Mouse (Mus musculus) MEL (cell line): Measurements from ENCODE around the gene Cops6. TPM values are rescaled to one million over a fixed set of nuclear protein-coding genes. Genes with fewer than 3 reads are reported as not detected.
A peak's percentile ranks its signal among the peaks of the same experiment; 100 is the strongest.

Experiments
- DNase-seq: peaks from one replicate; pipeline ENCODE4 v3.0.0; 2011; ENCODE audit warnings: low read depth, low spot score
- H3K27ac ChIP-seq: 2 replicates; pipeline ENCODE4 v1.5.1; 2012; ENCODE audit warnings: low read depth, mild to moderate bottlenecking, control low read depth, low read length, moderate library complexity; ENCODE audit not compliant: control insufficient read depth
- H3K27me3 ChIP-seq, 2 experiments: fragments of 150-350 bp in 1 of 2; sonication (generic) in 1 of 2; 2 replicates each; pipeline ENCODE4 v1.6.1; 2012; ENCODE audit warnings: low read length in 2 of 2, mild to moderate bottlenecking in 2 of 2, improper control_type of control experiment in 1 of 2, moderate library complexity in 1 of 2; ENCODE audit not compliant: insufficient read depth in 2 of 2, control insufficient read depth in 1 of 2
- H3K36me3 ChIP-seq, 2 experiments: 2 replicates each; pipeline ENCODE4 v1.6.1; 2012 to 2014; ENCODE audit warnings: low read length in 2 of 2, improper control_type of control experiment in 1 of 2, inconsistent platforms in 1 of 2, mild to moderate bottlenecking in 1 of 2; ENCODE audit not compliant: insufficient read depth in 2 of 2, control insufficient read depth in 1 of 2
- H3K4me1 ChIP-seq, 2 experiments: fragments of 150-350 bp in 1 of 2; sonication (generic) in 1 of 2; 2 replicates each; pipeline ENCODE4 v1.6.1; 2012; ENCODE audit warnings: low read length in 2 of 2, improper control_type of control experiment in 1 of 2, mild to moderate bottlenecking in 1 of 2; ENCODE audit not compliant: insufficient read depth in 2 of 2, control insufficient read depth in 1 of 2
- H3K4me3 ChIP-seq, 2 experiments: fragments of 150-350 bp in 1 of 2; sonication (generic) in 1 of 2; 2 replicates each; pipeline ENCODE4 v1.5.1; 2012; ENCODE audit warnings: low read depth in 2 of 2, low read length in 2 of 2, mild to moderate bottlenecking in 2 of 2, moderate library complexity in 2 of 2, control low read depth in 1 of 2, improper control_type of control experiment in 1 of 2; ENCODE audit not compliant: control insufficient read depth in 1 of 2, insufficient read depth in 1 of 2
- H3K79me2 ChIP-seq: 2 replicates; pipeline ENCODE4 v1.6.1; 2012; ENCODE audit warnings: mild to moderate bottlenecking, low read length, moderate library complexity; ENCODE audit not compliant: control insufficient read depth, poor library complexity, insufficient read depth
- H3K9ac ChIP-seq: 2 replicates; pipeline ENCODE4 v1.6.1; 2012; ENCODE audit warnings: low read depth, mild to moderate bottlenecking, control low read depth, low read length, moderate library complexity; ENCODE audit not compliant: control insufficient read depth, poor library complexity, severe bottlenecking
- H3K9me3 ChIP-seq: fragments of 150-350 bp; sonication (generic); replicated peaks from 2 replicates; pipeline ENCODE4 v1.6.1; 2012; ENCODE audit warnings: mild to moderate bottlenecking, low read length, improper control_type of control experiment, moderate library complexity; ENCODE audit not compliant: insufficient read depth
- CHD1 ChIP-seq: IDR thresholded peaks from 2 replicates; pipeline ENCODE4 v1.6.1; 2012; ENCODE audit warnings: low read depth, mild to moderate bottlenecking, inconsistent platforms, low read length, improper control_type of control experiment
- CHD2 ChIP-seq: IDR thresholded peaks from 2 replicates; pipeline ENCODE4 v1.6.1; 2011; ENCODE audit warnings: low read length, improper control_type of control experiment
- CTCF ChIP-seq, 3 experiments: IDR thresholded peaks in 2 of 3; conservative IDR thresholded peaks in 1 of 3; 2 replicates each; pipeline ENCODE4 v1.5.1; 2011 to 2012; ENCODE audit warnings: low read length in 3 of 3, low read depth in 2 of 3, mild to moderate bottlenecking in 2 of 3, improper control_type of control experiment in 1 of 3, inconsistent platforms in 1 of 3, mixed read lengths in 1 of 3, moderate library complexity in 1 of 3; ENCODE audit not compliant: control insufficient read depth in 1 of 3, insufficient read depth in 1 of 3, poor library complexity in 1 of 3, severe bottlenecking in 1 of 3
- ELF1 ChIP-seq: IDR thresholded peaks from 2 replicates; pipeline ENCODE4 v1.6.1; 2014; ENCODE audit warnings: low read depth, mild to moderate bottlenecking, inconsistent platforms, low read length, improper control_type of control experiment, moderate library complexity
- ETS1 ChIP-seq: IDR thresholded peaks from 2 replicates; pipeline ENCODE4 v1.6.1; 2012; ENCODE audit warnings: low read depth, mild to moderate bottlenecking, inconsistent platforms, low read length, improper control_type of control experiment, moderate library complexity
- GATA1 ChIP-seq: IDR thresholded peaks from 2 replicates; pipeline ENCODE4 v1.6.1; 2011; ENCODE audit warnings: low read depth, low read length, improper control_type of control experiment
- JUND ChIP-seq: IDR thresholded peaks from 2 replicates; pipeline ENCODE4 v1.6.1; 2011; ENCODE audit warnings: low read depth, mild to moderate bottlenecking, improper control_type of control experiment, low read length
- KAT2A ChIP-seq: conservative IDR thresholded peaks from 2 replicates; pipeline ENCODE4 v1.6.1; 2012; ENCODE audit warnings: low read depth, low read length, improper control_type of control experiment, inconsistent platforms
- MAX ChIP-seq: IDR thresholded peaks from 2 replicates; pipeline ENCODE4 v1.6.1; 2011; ENCODE audit warnings: low read length, improper control_type of control experiment
- MYC ChIP-seq: IDR thresholded peaks from 2 replicates; pipeline ENCODE4 v1.6.1; 2011; ENCODE audit warnings: low read depth, mild to moderate bottlenecking, low read length, improper control_type of control experiment, moderate library complexity
- NELFE ChIP-seq: IDR thresholded peaks from 2 replicates; pipeline ENCODE4 v1.6.1; 2011; ENCODE audit warnings: low read depth, low read length, improper control_type of control experiment
- POLR2A ChIP-seq, 2 experiments: IDR thresholded peaks; 2 replicates each; pipeline ENCODE4 v1.6.1; 2011 to 2012; ENCODE audit warnings: low read length in 2 of 2, mild to moderate bottlenecking in 2 of 2, control low read depth in 1 of 2, improper control_type of control experiment in 1 of 2, low read depth in 1 of 2, moderate library complexity in 1 of 2; ENCODE audit not compliant: control insufficient read depth in 1 of 2, insufficient read depth in 1 of 2, poor library complexity in 1 of 2
- POLR2AphosphoS5 ChIP-seq: IDR thresholded peaks from 2 replicates; pipeline ENCODE4 v1.6.1; 2012; ENCODE audit warnings: low read depth, borderline replicate concordance, mild to moderate bottlenecking, inconsistent platforms, low read length, moderate library complexity, mixed read lengths
- SIN3A ChIP-seq: IDR thresholded peaks from 2 replicates; pipeline ENCODE4 v1.6.1; 2012; ENCODE audit warnings: low read length, improper control_type of control experiment, inconsistent platforms
- TBP ChIP-seq: IDR thresholded peaks from 2 replicates; pipeline ENCODE4 v1.8.0; 2011; ENCODE audit warnings: low read depth, low read length, improper control_type of control experiment
- TCF12 ChIP-seq: IDR thresholded peaks from 2 replicates; pipeline ENCODE4 v1.6.1; 2014; ENCODE audit warnings: low read depth, mild to moderate bottlenecking, inconsistent platforms, low read length, improper control_type of control experiment, moderate library complexity
- UBTF ChIP-seq: IDR thresholded peaks from 2 replicates; pipeline ENCODE4 v1.6.1; 2012; ENCODE audit warnings: low read depth, mild to moderate bottlenecking, inconsistent platforms, low read length, improper control_type of control experiment, moderate library complexity, borderline replicate concordance; ENCODE audit not compliant: insufficient read depth
- USF2 ChIP-seq, 2 experiments: IDR thresholded peaks; 2 replicates each; pipeline ENCODE4 v1.6.1; 2011 to 2012; ENCODE audit warnings: improper control_type of control experiment in 2 of 2, low read length in 2 of 2, borderline replicate concordance in 1 of 2, inconsistent platforms in 1 of 2, low read depth in 1 of 2, mild to moderate bottlenecking in 1 of 2; ENCODE audit not compliant: insufficient read depth in 1 of 2
- ZMIZ1 ChIP-seq: IDR thresholded peaks from 2 replicates; pipeline ENCODE4 v1.6.1; 2012; ENCODE audit warnings: low read depth, mild to moderate bottlenecking, inconsistent platforms, low read length, improper control_type of control experiment, moderate library complexity
- ZNF384 ChIP-seq: IDR thresholded peaks from 2 replicates; pipeline ENCODE4 v1.6.1; 2012; ENCODE audit warnings: low read depth, mild to moderate bottlenecking, inconsistent platforms, low read length, improper control_type of control experiment
- polyA plus RNA-seq, 2 experiments: library from polyadenylated mRNA; stranded (reverse) in 1 of 2; unstranded in 1 of 2; fragments of >175 nt in 1 of 2; fragments of >200 nt in 1 of 2; gene quantifications; 2 replicates each; pipeline versions ENCODE4 v1.2.1 to v1.2.4; 2012; ENCODE audit warnings: low replicate concordance in 2 of 2, low read depth in 1 of 2; ENCODE audit not compliant: insufficient read length in 2 of 2, insufficient read depth in 1 of 2, missing spikeins in 1 of 2
- total RNA-seq: library from RNA; depleted of rRNA; stranded (reverse); fragments of 300-350 nt; gene quantifications from 2 replicates; pipeline ENCODE4 v1.2.3, GENCODE M21; 2012

Gene Cops6
- total and polyA plus RNA-seq, 3 experiments = 52.6 to 152 TPM; not detected in 1

DNA sequence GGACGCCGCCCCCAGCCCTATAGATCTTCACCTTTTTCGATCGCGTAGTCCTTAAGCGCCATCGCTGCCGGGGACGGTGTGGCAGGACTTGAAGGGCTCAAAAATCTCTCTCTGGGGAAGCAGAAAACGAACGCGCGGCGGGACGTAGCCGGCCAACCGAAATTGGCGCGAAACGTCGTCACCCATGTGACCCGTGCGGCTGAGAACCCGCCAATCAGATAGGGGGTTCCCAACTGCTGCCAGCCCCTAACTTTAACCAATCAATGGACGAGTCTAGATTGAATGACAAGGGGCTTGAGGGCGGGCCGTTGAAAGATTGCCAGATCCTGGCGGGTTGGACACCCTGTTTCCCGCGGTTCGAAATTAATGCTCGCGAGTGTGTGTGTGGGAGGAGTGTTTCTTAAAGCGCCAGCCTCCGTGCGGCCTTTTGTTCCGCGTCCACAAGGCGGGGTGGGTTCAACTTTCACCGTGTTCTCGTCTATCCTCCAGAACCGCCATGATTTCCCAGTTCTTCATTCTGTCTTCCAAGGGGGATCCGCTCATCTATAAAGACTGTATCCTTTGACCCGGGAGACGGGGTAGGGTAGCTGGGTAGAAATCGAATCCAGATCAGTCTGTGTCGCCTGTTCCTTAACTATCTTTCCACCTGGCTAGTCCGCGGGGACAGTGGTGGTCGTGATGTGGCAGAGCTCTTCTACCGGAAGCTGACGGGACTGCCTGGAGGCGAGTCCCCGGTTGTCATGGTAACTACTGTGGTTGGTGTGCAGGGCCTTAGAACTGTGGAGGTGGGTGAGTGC, 11.0 kb downstream of the Cops6 start, which contains the start of the genes Ap4m1 and Mcm7 (continued):
- TF ChIP-seq CHD1 (no peak), MAX (peak; percentile 61; the same call in 1 of the 2 replicates), ZNF384 (no peak), ZMIZ1 (0 out of 2 replicates have a peak, but pooled peaks have one; percentile 57), UBTF (no peak), CHD2 (peak; percentile 78), POLR2AphosphoS5 (no peak), CTCF (IDR thresholded peaks at IDR 0.05 in 2 of 3, conservative IDR thresholded peaks at IDR 0.05 in 1 of 3; ENCODE audit: control insufficient read depth in 1 of 3, insufficient read depth in 1 of 3, low read depth in 2 of 3, low read length in 3 of 3, poor library complexity in 1 of 3, severe bottlenecking in 1 of 3) (no peak)

DNA sequence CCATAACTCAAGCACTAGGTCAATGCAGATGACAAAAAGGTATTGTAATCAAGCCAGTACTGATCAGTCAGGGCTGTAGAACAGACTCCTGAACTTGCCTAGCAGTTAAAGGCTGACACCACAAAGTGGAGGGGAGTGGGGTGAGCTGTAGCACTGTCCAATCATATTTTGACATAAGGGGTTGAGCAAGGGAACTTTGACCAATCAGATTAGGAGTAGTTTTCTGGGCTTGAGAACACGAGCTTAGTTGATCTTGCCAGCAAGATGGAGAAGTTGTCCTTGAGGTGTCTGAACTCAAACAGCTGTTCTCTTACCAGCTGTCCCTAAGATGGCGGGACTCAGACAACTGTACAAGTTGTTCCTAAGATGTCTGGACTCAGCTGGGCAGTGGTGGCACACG, 12.3 kb downstream of the Cops6 start:
- Histone ChIP-seq H3K36me3 (peaks cover 4 to 18% of the 10 kb centered on the region in 2 experiments), H3K27ac (peak overlapping the region; percentile 95)

More for the DNA sequence above, 12.3 kb downstream of the Cops6 start:
- TF ChIP-seq JUND = no peak
- TF ChIP-seq TCF12 = 0 out of 2 replicates have a peak, but pooled peaks have one; percentile 21
- no peak for TF ChIP-seq KAT2A
- TF ChIP-seq CHD2 = no peak
- peak; percentile 60; the same call in 1 of the 2 replicates for TF ChIP-seq MAX
- 0 out of 2 replicates have a peak, but pooled peaks have one; percentile 45 for TF ChIP-seq MYC
- TF ChIP-seq NELFE = peak; percentile 26; the same call in 1 of the 2 replicates
- no peak for TF ChIP-seq GATA1
- TF ChIP-seq ELF1 = no peak
- no peak for TF ChIP-seq CTCF (IDR thresholded peaks at IDR 0.05 in 2 of 3, conservative IDR thresholded peaks at IDR 0.05 in 1 of 3; ENCODE audit: control insufficient read depth in 1 of 3, insufficient read depth in 1 of 3, low read depth in 2 of 3, low read length in 3 of 3, poor library complexity in 1 of 3, severe bottlenecking in 1 of 3)
- peak; percentile 84 for TF ChIP-seq ETS1
- TF ChIP-seq USF2 (IDR thresholded peaks at IDR 0.05; ENCODE audit: borderline replicate concordance in 1 of 2, insufficient read depth in 1 of 2, low read depth in 1 of 2, low read length in 2 of 2) = no peak
- peak in 1 of 2 experiments; percentile 52; a peak in 2 of 4 replicates for TF ChIP-seq POLR2A (IDR thresholded peaks at IDR 0.05; ENCODE audit: control insufficient read depth in 1 of 2, insufficient read depth in 1 of 2, low read depth in 1 of 2, low read length in 2 of 2, poor library complexity in 1 of 2)
- TF ChIP-seq SIN3A = peak; percentile 84
- peak; percentile 76 for TF ChIP-seq TBP
- Histone ChIP-seq H3K4me1 (peaks cover 0 to 10% of the 10 kb centered on the region in 2 experiments; a peak in 2 of 4 replicates), H3K4me3 (no peak overlapping the region), H3K9ac (0 out of 2 replicates have a peak overlapping the region, but pooled peaks have one; percentile 81), H3K79me2 (peaks cover 27% of the 10 kb centered on the region), H3K27me3 (no peaks in the 10 kb centered on the region), H3K9me3 (no peaks in the 10 kb centered on the region)
- DNase-seq = peak; percentile 91
